9 mouse cellular contexts compared by ENCODE assay signal in genomic region chr2:74681594-74682531, GRCm38 (mm10). TPM values are rescaled to one million over a fixed set of nuclear protein-coding genes. Genes with fewer than 3 reads are reported as not detected.
DNase-seq lines count a peak whose midpoint lies in the region; ATAC-seq and TF ChIP-seq lines count a peak whose summit lies in the region.
"Had no signal": no experiment of that assay in that cellular context is flagged by ENCODE, and none has a peak within 500 bp of the region (broad histone marks: within the 10 kb centered on the region; RNA-seq: fewer than 3 reads in every experiment).

No protein-coding gene starts in this region.

- H3K36me3 ChIP-seq in kidney, embryonic 14.5 days (ENCODE audit: control insufficient read depth, insufficient read depth, low read length) = 0 out of 2 replicates have a peak, but pooled peaks cover 2% of the 10 kb centered on the region
- no peaks in the 10 kb centered on the region for H3K36me3 ChIP-seq in embryonic facial prominence, embryonic 15.5 days
- no peaks in the 10 kb centered on the region for H3K36me3 ChIP-seq in kidney, postnatal 0 days (ENCODE audit: insufficient read depth, low read length)
- H3K36me3 ChIP-seq in neural tube, embryonic 12.5 days = no peaks in the 10 kb centered on the region

- peak overlapping the region; percentile 85 for H3K4me3 ChIP-seq in kidney, embryonic 14.5 days (ENCODE audit: low read length)
- peak overlapping the region; percentile 32 for H3K4me3 ChIP-seq in embryonic facial prominence, embryonic 15.5 days (replicated peaks)
- peak overlapping the region; percentile 82 for H3K4me3 ChIP-seq in kidney, postnatal 0 days (replicated peaks; ENCODE audit: low read depth, low read length)
- peak overlapping the region; percentile 50 for H3K4me3 ChIP-seq in neural tube, embryonic 12.5 days
- H3K4me3 ChIP-seq: left cerebral cortex, adult 2 months had no signal

- H3K27me3 ChIP-seq in kidney, embryonic 14.5 days (ENCODE audit: control insufficient read depth, insufficient read depth, low read length) = peaks cover 22% of the 10 kb centered on the region; the same call in 1 of the 2 replicates
- H3K27me3 ChIP-seq in embryonic facial prominence, embryonic 15.5 days = peaks cover 97% of the 10 kb centered on the region
- H3K27me3 ChIP-seq in kidney, postnatal 0 days (ENCODE audit: insufficient read depth, low read length) = peaks cover 5% of the 10 kb centered on the region; the same call in 1 of the 2 replicates
- H3K27me3 ChIP-seq in neural tube, embryonic 12.5 days (replicated peaks) = peaks cover 92% of the 10 kb centered on the region

- peak overlapping the region; percentile 85 for H3K4me2 ChIP-seq in kidney, embryonic 14.5 days (replicated peaks; ENCODE audit: low read depth, low read length)
- H3K4me2 ChIP-seq in embryonic facial prominence, embryonic 15.5 days (replicated peaks) = peak overlapping the region; percentile 43
- peak overlapping the region; percentile 76 for H3K4me2 ChIP-seq in kidney, postnatal 0 days (ENCODE audit: low read length)
- H3K4me2 ChIP-seq in neural tube, embryonic 12.5 days (replicated peaks) = peak overlapping the region; percentile 53

- no peak for DNase-seq in kidney, adult 8-10 months
- peak; percentile 82 for DNase-seq in kidney, postnatal 0 days (ENCODE audit: low spot score)
- DNase-seq in gastrocnemius, postnatal 4 days (ENCODE audit: low spot score in 2 of 2) = no peak
- no peak for DNase-seq in frontal cortex, postnatal 10 days (ENCODE audit: low spot score in 2 of 2)
- no peak for DNase-seq in right cerebral cortex, postnatal 25 days

- H3K9ac ChIP-seq in kidney, embryonic 14.5 days (ENCODE audit: low read depth, low read length) = peak overlapping the region; percentile 99
- no peak overlapping the region for H3K9ac ChIP-seq in embryonic facial prominence, embryonic 15.5 days
- H3K9ac ChIP-seq in kidney, postnatal 0 days (ENCODE audit: low read depth, low read length) = peak overlapping the region; percentile 98
- peak overlapping the region; percentile 88 for H3K9ac ChIP-seq in neural tube, embryonic 12.5 days

- peak; percentile 70 for ATAC-seq in kidney, embryonic 14.5 days (ENCODE audit: low FRiP score, low TSS enrichment)
- ATAC-seq in embryonic facial prominence, embryonic 15.5 days (ENCODE audit: insufficient number of reproducible peaks, low FRiP score, low TSS enrichment, low read depth) = 0 out of 2 replicates have a peak, but pooled peaks have one; percentile 24
- peak; percentile 68 for ATAC-seq in kidney, postnatal 0 days (replicated peaks; ENCODE audit: low FRiP score, low read depth)
- peak; percentile 55 for ATAC-seq in neural tube, embryonic 12.5 days (ENCODE audit: low FRiP score, low read depth)

- H3K9me3 ChIP-seq in kidney, embryonic 14.5 days (ENCODE audit: control insufficient read depth, low read length) = no peaks in the 10 kb centered on the region
- no peaks in the 10 kb centered on the region for H3K9me3 ChIP-seq in embryonic facial prominence, embryonic 15.5 days (replicated peaks)
- no peaks in the 10 kb centered on the region for H3K9me3 ChIP-seq in kidney, postnatal 0 days (replicated peaks; ENCODE audit: low read length)
- H3K9me3 ChIP-seq in neural tube, embryonic 12.5 days = no peaks in the 10 kb centered on the region

- H3K27ac ChIP-seq in kidney, embryonic 14.5 days (ENCODE audit: low read depth, low read length) = peak overlapping the region; percentile 97
- H3K27ac ChIP-seq in embryonic facial prominence, embryonic 15.5 days (replicated peaks) = no peak overlapping the region
- peak overlapping the region; percentile 96 for H3K27ac ChIP-seq in kidney, postnatal 0 days
- peak overlapping the region; percentile 82 for H3K27ac ChIP-seq in neural tube, embryonic 12.5 days
- H3K27ac ChIP-seq: left cerebral cortex, adult 2 months had no signal

- WGBS in kidney, embryonic 14.5 days = under 1% methylated on average over 67 of the region's 78 CpGs
- WGBS in embryonic facial prominence, embryonic 15.5 days = under 1% methylated on average over 76 of the region's 78 CpGs
- under 1% methylated on average over 73 of the region's 78 CpGs for WGBS in kidney, postnatal 0 days
- WGBS in neural tube, embryonic 12.5 days = 1% methylated on average over 77 of the region's 78 CpGs

- peaks cover 12% of the 10 kb centered on the region for H3K4me1 ChIP-seq in kidney, embryonic 14.5 days (ENCODE audit: control insufficient read depth, insufficient read depth, low read length)
- peaks cover 16% of the 10 kb centered on the region for H3K4me1 ChIP-seq in embryonic facial prominence, embryonic 15.5 days
- H3K4me1 ChIP-seq in kidney, postnatal 0 days (replicated peaks; ENCODE audit: insufficient read depth, low read length) = peaks cover 3% of the 10 kb centered on the region; the same call in 1 of the 2 replicates
- peaks cover 12% of the 10 kb centered on the region for H3K4me1 ChIP-seq in neural tube, embryonic 12.5 days

- TF ChIP-seq CTCF in kidney, postnatal 0 days (IDR thresholded peaks at IDR 0.05; ENCODE audit: low read depth) = no peak

RNA-seq across cellular contexts. Expression of gene Hoxd11, which starts 2.5 kb away (rescaled TPM):
- 54.5 and 56.2 TPM in 2 replicates for polyA plus RNA-seq in kidney, embryonic 14.5 days (2014; fragmentation: Nextera tagmentation; extraction: Ambion mirVana)
- polyA plus RNA-seq in embryonic facial prominence, embryonic 15.5 days (2015; fragmentation: Nextera tagmentation; extraction: Ambion mirVana) = not detected in 2 replicates
- 19.7 and 23.8 TPM in 2 replicates for polyA plus RNA-seq in kidney, postnatal 0 days (2015; fragmentation: Nextera tagmentation; extraction: Ambion mirVana)
- polyA plus RNA-seq in neural tube, embryonic 12.5 days (2016; fragmentation: Nextera tagmentation; extraction: Ambion mirVana) = 19.1 and 25.2 TPM in 2 replicates
- 1 to 10 TPM; 1.1 to 1.5 TPM for total RNA-seq in gastrocnemius, postnatal 4 days (2021)
- total RNA-seq: left cerebral cortex, adult 2 months had no signal

RNA-seq across cellular contexts. Expression of gene Hoxd12, which starts 7.0 kb away (rescaled TPM):
- polyA plus RNA-seq in kidney, embryonic 14.5 days (2014; fragmentation: Nextera tagmentation; extraction: Ambion mirVana) = 6.2 and 7.2 TPM in 2 replicates
- polyA plus RNA-seq in embryonic facial prominence, embryonic 15.5 days (2015; fragmentation: Nextera tagmentation; extraction: Ambion mirVana) = not detected in 2 replicates
- 2.6 and 2.8 TPM in 2 replicates for polyA plus RNA-seq in kidney, postnatal 0 days (2015; fragmentation: Nextera tagmentation; extraction: Ambion mirVana)
- 4.1 and 8.0 TPM in 2 replicates for polyA plus RNA-seq in neural tube, embryonic 12.5 days (2016; fragmentation: Nextera tagmentation; extraction: Ambion mirVana)
- total RNA-seq in gastrocnemius, postnatal 4 days (2021) = not detected
- total RNA-seq: left cerebral cortex, adult 2 months had no signal

RNA-seq across cellular contexts. Expression of gene Hoxd10, which starts 9.9 kb away (rescaled TPM):
- polyA plus RNA-seq in kidney, embryonic 14.5 days (2014; fragmentation: Nextera tagmentation; extraction: Ambion mirVana) = 45.1 and 45.9 TPM in 2 replicates
- 0.57 and 0.76 TPM in 2 replicates for polyA plus RNA-seq in embryonic facial prominence, embryonic 15.5 days (2015; fragmentation: Nextera tagmentation; extraction: Ambion mirVana)
- 44.6 and 45.5 TPM in 2 replicates for polyA plus RNA-seq in kidney, postnatal 0 days (2015; fragmentation: Nextera tagmentation; extraction: Ambion mirVana)
- 48.9 and 49.0 TPM in 2 replicates for polyA plus RNA-seq in neural tube, embryonic 12.5 days (2016; fragmentation: Nextera tagmentation; extraction: Ambion mirVana)
- total RNA-seq in gastrocnemius, postnatal 4 days (2021) = 1 to 10 TPM; 3.0 to 4.9 TPM
- total RNA-seq: left cerebral cortex, adult 2 months had no signal

RNA-seq across cellular contexts. Expression of gene Hoxd13, which starts 13.8 kb away (rescaled TPM):
- polyA plus RNA-seq in kidney, embryonic 14.5 days (2014; fragmentation: Nextera tagmentation; extraction: Ambion mirVana) = 0.17 and 0.22 TPM in 2 replicates
- polyA plus RNA-seq in embryonic facial prominence, embryonic 15.5 days (2015; fragmentation: Nextera tagmentation; extraction: Ambion mirVana) = not detected in 2 replicates
- 0.10 TPM in 1 of 2 replicates, not detected in the other for polyA plus RNA-seq in kidney, postnatal 0 days (2015; fragmentation: Nextera tagmentation; extraction: Ambion mirVana)
- polyA plus RNA-seq in neural tube, embryonic 12.5 days (2016; fragmentation: Nextera tagmentation; extraction: Ambion mirVana) = 0.57 and 2.5 TPM in 2 replicates
- total RNA-seq in gastrocnemius, postnatal 4 days (2021) = not detected
- total RNA-seq: left cerebral cortex, adult 2 months had no signal

RNA-seq across cellular contexts. Expression of gene Hoxd9, which starts 15.7 kb away (rescaled TPM):
- 36.2 and 47.9 TPM in 2 replicates for polyA plus RNA-seq in kidney, embryonic 14.5 days (2014; fragmentation: Nextera tagmentation; extraction: Ambion mirVana)
- polyA plus RNA-seq in embryonic facial prominence, embryonic 15.5 days (2015; fragmentation: Nextera tagmentation; extraction: Ambion mirVana) = 2.8 and 4.5 TPM in 2 replicates
- 57.8 and 67.0 TPM in 2 replicates for polyA plus RNA-seq in kidney, postnatal 0 days (2015; fragmentation: Nextera tagmentation; extraction: Ambion mirVana)
- 34.4 and 36.8 TPM in 2 replicates for polyA plus RNA-seq in neural tube, embryonic 12.5 days (2016; fragmentation: Nextera tagmentation; extraction: Ambion mirVana)
- 10 to 100 TPM in 1 of 2 experiments, 1 to 10 TPM in 1; 9.8 to 12.3 TPM for total RNA-seq in gastrocnemius, postnatal 4 days (2021)
- total RNA-seq: left cerebral cortex, adult 2 months had no signal

Comparison
In these comparisons a context has a peak if more than half of its experiments do, and no peak if none do; other contexts are left out.
1. H3K4me3 ChIP-seq: peak in every context shown above with its lines; median percentile 85 in kidney, embryonic 14.5 days; 82 in kidney, postnatal 0 days; 50 in neural tube, embryonic 12.5 days; 32 in embryonic facial prominence, embryonic 15.5 days.
2. RNA of gene Hoxd11, which starts 2.5 kb away (polyA plus RNA-seq): 54.5 to 56.2 TPM in kidney, embryonic 14.5 days, 19.7 to 23.8 TPM in kidney, postnatal 0 days and 19.1 to 25.2 TPM in neural tube, embryonic 12.5 days; not detected in embryonic facial prominence, embryonic 15.5 days; every median in the first group is over 10 times any median in the second.
3. RNA of gene Hoxd10, which starts 9.9 kb away (polyA plus RNA-seq): 48.9 to 49.0 TPM in neural tube, embryonic 12.5 days, 45.1 to 45.9 TPM in kidney, embryonic 14.5 days and 44.6 to 45.5 TPM in kidney, postnatal 0 days; 0.57 to 0.76 TPM in embryonic facial prominence, embryonic 15.5 days; every median in the first group is over 10 times any median in the second.
4. Peak in every context shown above with its lines, with median percentiles within 50 percentile points of each other: ATAC-seq and H3K4me2 ChIP-seq.